Mouse (Mus musculus): Measurements from ENCODE around the gene Ostf1. TPM values are rescaled to one million over a fixed set of nuclear protein-coding genes. Genes with fewer than 3 reads are reported as not detected.

Ostf1 gene
- polyA plus RNA-seq, 1 experiment: 64.4 TPM

DNA sequence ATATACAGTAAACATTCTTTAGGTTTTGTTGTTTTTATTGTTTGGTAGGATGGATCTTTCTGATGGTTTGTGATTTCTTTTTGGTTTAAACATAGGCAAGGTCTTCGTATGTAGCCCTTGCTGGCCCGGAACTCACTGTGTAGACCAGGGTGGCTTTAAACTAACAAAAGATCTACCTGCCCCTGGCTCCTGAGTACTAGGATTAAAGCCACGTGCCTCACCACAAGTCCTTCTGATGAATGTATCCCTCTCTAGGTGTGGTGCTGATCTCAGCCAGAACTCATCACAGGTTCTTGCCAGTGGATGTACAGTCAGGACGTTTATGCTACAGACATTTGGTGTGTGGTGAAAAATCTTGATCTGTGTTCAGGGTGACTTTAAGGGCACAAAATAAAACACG lies 6.3 kb upstream of the Ostf1 start:
- Histone ChIP-seq H3K79me2 (ENCODE audit: control insufficient read depth, insufficient read depth) (no peaks in the 10 kb centered on the region), H3K27me3 (ENCODE audit: control insufficient read depth, insufficient read depth, insufficient read length) (no peaks in the 10 kb centered on the region), H3K4me3 (ENCODE audit: insufficient read depth, poor library complexity, severe bottlenecking) (no peak overlapping the region), H3K79me3 (ENCODE audit: low read depth) (no peaks in the 10 kb centered on the region), H3K36me3 (ENCODE audit: control insufficient read depth, insufficient read depth) (no peaks in the 10 kb centered on the region), H3ac (ENCODE audit: control insufficient read depth, insufficient read length, low read depth) (no peak overlapping the region)
- TF ChIP-seq USF1 (IDR thresholded peaks at IDR 0.05; ENCODE audit: low read depth) (no peak), MYOD1 (IDR thresholded peaks at IDR 0.05; ENCODE audit: control insufficient read depth, insufficient read length, low read depth) (no peak), MAX (IDR thresholded peaks at IDR 0.05) (no peak), FOSL1 (IDR thresholded peaks at IDR 0.05; ENCODE audit: insufficient read depth, low read length, poor library complexity, severe bottlenecking) (no peak), MYOG (IDR thresholded peaks at IDR 0.05; ENCODE audit: control insufficient read depth, extremely low read depth, insufficient read length) (no peak), CTCF (IDR thresholded peaks at IDR 0.05; ENCODE audit: control insufficient read depth, insufficient read depth, insufficient read length) (no peak), CEBPB (IDR thresholded peaks at IDR 0.05; ENCODE audit: low read depth) (no peak)

- H3K4me3 ChIP-seq (ENCODE audit: insufficient read depth, poor library complexity, severe bottlenecking): no peak overlapping the region
- TF ChIP-seq MYOG (IDR thresholded peaks at IDR 0.05; ENCODE audit: control insufficient read depth, extremely low read depth, insufficient read length): no peak
- TF ChIP-seq CEBPB (IDR thresholded peaks at IDR 0.05; ENCODE audit: low read depth): no peak
- TF ChIP-seq FOSL1 (IDR thresholded peaks at IDR 0.05; ENCODE audit: insufficient read depth, low read length, poor library complexity, severe bottlenecking): no peak
- TF ChIP-seq CTCF (IDR thresholded peaks at IDR 0.05; ENCODE audit: control insufficient read depth, insufficient read depth, insufficient read length): no peak
- no peak for TF ChIP-seq MAX (IDR thresholded peaks at IDR 0.05)
- no peak for TF ChIP-seq USF1 (IDR thresholded peaks at IDR 0.05; ENCODE audit: low read depth)
- TF ChIP-seq MYOD1 (IDR thresholded peaks at IDR 0.05; ENCODE audit: control insufficient read depth, insufficient read length, low read depth): no peak
Observed at GRCm38 (mm10) chr19:18632231-18633185, 885 bp upstream of the Ostf1 start.

DNA sequence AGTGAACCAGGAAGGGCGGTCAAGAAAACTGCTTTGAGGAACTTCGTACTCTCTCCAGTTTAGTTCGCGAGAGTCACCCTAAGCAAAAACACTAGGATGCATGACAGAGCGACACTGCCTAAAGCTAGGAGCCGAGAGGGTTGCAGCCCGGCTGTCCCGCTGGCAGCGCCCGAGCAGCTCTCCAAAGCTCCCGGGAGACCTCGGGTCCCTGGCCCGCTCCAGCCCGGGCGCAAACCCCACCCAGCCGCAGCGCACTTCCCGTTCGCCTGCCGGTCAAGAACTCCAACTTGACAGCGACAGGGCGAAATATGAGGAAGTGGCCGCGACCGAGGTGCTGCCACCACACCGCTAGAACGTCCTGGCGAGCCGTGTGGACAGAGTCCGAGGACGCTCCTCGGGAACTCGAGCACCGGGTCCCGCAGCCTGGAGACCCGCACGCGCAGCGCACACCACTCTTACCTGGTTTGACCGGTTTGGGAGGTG lies 421 bp downstream of the Ostf1 start:
- H3K79me3 ChIP-seq (ENCODE audit: low read depth): peaks cover 27% of the 10 kb centered on the region
- H3K36me3 ChIP-seq (ENCODE audit: control insufficient read depth, insufficient read depth): no peaks in the 10 kb centered on the region
- H3K4me3 ChIP-seq (ENCODE audit: insufficient read depth, poor library complexity, severe bottlenecking): peak overlapping the region; percentile 74
- H3K79me2 ChIP-seq (ENCODE audit: control insufficient read depth, insufficient read depth): peaks cover 46% of the 10 kb centered on the region
- TF ChIP-seq USF1 (IDR thresholded peaks at IDR 0.05; ENCODE audit: low read depth): no peak
- TF ChIP-seq CEBPB (IDR thresholded peaks at IDR 0.05; ENCODE audit: low read depth): no peak
- no peak for TF ChIP-seq CTCF (IDR thresholded peaks at IDR 0.05; ENCODE audit: control insufficient read depth, insufficient read depth, insufficient read length)
- no peak for TF ChIP-seq MYOG (IDR thresholded peaks at IDR 0.05; ENCODE audit: control insufficient read depth, extremely low read depth, insufficient read length)
- TF ChIP-seq MAX (IDR thresholded peaks at IDR 0.05): no peak
- no peak for TF ChIP-seq MYOD1 (IDR thresholded peaks at IDR 0.05; ENCODE audit: control insufficient read depth, insufficient read length, low read depth)
- TF ChIP-seq FOSL1 (IDR thresholded peaks at IDR 0.05; ENCODE audit: insufficient read depth, low read length, poor library complexity, severe bottlenecking): no peak
- no peaks in the 10 kb centered on the region for H3K27me3 ChIP-seq (ENCODE audit: control insufficient read depth, insufficient read depth, insufficient read length)
- H3ac ChIP-seq (ENCODE audit: control insufficient read depth, insufficient read length, low read depth): peak overlapping the region; percentile 75

More at GRCm38 (mm10) chr19:18632231-18633185, 885 bp upstream of the Ostf1 start:
- Histone ChIP-seq H3K79me3 (ENCODE audit: low read depth) (peaks cover 18% of the 10 kb centered on the region), H3ac (ENCODE audit: control insufficient read depth, insufficient read length, low read depth) (no peak overlapping the region), H3K79me2 (ENCODE audit: control insufficient read depth, insufficient read depth) (peaks cover 34% of the 10 kb centered on the region), H3K36me3 (ENCODE audit: control insufficient read depth, insufficient read depth) (no peaks in the 10 kb centered on the region), H3K27me3 (ENCODE audit: control insufficient read depth, insufficient read depth, insufficient read length) (no peaks in the 10 kb centered on the region)

DNA sequence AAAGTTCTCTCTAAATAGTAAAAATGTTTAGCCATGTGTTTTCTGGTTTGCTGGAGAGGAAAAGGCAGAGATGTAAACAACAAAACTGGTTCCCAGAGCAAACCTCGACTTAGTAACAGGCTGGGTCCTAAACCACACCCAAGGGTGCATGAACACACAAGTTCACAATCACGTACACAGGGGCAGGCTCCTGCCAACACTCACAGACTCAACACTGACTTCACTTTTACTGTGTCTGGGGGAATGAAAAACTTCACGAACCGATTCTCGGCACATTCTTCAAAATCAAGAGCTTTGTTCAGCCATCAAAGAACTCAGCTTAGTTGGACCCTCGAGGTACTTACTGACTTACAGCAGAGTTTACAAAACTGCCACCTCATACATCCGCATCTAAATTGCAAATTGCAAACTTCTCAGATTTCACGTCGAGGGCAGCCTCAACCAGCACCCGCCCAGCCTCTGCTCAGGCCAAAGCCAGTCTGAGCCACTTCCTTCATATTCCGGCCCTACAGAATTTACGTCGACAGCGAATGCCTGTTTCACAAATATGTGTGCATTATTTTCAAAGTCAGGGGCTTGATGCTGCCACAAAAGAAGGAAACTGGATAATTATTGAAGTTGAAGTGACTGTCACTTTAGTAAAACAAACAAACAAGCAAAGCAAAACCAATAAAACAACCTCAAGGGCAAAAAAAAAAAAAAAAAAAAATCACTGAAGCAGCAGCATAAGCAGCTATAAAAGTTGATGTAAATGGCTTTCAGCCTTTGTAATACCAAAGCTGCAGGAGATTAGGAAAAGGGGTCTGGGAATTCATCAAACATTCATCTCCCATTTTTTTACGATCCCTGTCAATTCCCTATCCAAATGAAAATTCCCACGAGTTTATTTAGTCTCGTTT lies 1.2 kb downstream of the Ostf1 start:
- no peaks in the 10 kb centered on the region for H3K36me3 ChIP-seq (ENCODE audit: control insufficient read depth, insufficient read depth)
- H3ac ChIP-seq (ENCODE audit: control insufficient read depth, insufficient read length, low read depth): no peak overlapping the region
- peak overlapping the region; percentile 74 for H3K4me3 ChIP-seq (ENCODE audit: insufficient read depth, poor library complexity, severe bottlenecking)
- H3K79me3 ChIP-seq (ENCODE audit: low read depth): peaks cover 31% of the 10 kb centered on the region
- peaks cover 53% of the 10 kb centered on the region for H3K79me2 ChIP-seq (ENCODE audit: control insufficient read depth, insufficient read depth)
- TF ChIP-seq MYOD1 (IDR thresholded peaks at IDR 0.05; ENCODE audit: control insufficient read depth, insufficient read length, low read depth) (no peak), CTCF (IDR thresholded peaks at IDR 0.05; ENCODE audit: control insufficient read depth, insufficient read depth, insufficient read length) (no peak), CEBPB (IDR thresholded peaks at IDR 0.05; ENCODE audit: low read depth) (no peak), MYOG (IDR thresholded peaks at IDR 0.05; ENCODE audit: control insufficient read depth, extremely low read depth, insufficient read length) (no peak), MAX (IDR thresholded peaks at IDR 0.05) (no peak), USF1 (IDR thresholded peaks at IDR 0.05; ENCODE audit: low read depth) (no peak), FOSL1 (IDR thresholded peaks at IDR 0.05; ENCODE audit: insufficient read depth, low read length, poor library complexity, severe bottlenecking) (no peak)
- H3K27me3 ChIP-seq (ENCODE audit: control insufficient read depth, insufficient read depth, insufficient read length): no peaks in the 10 kb centered on the region

- Histone ChIP-seq H3K79me3 (ENCODE audit: low read depth) (peaks cover 36% of the 10 kb centered on the region), H3K27me3 (ENCODE audit: control insufficient read depth, insufficient read depth, insufficient read length) (no peaks in the 10 kb centered on the region), H3ac (ENCODE audit: control insufficient read depth, insufficient read length, low read depth) (no peak overlapping the region), H3K4me3 (ENCODE audit: insufficient read depth, poor library complexity, severe bottlenecking) (no peak overlapping the region), H3K79me2 (ENCODE audit: control insufficient read depth, insufficient read depth) (peaks cover 62% of the 10 kb centered on the region), H3K36me3 (ENCODE audit: control insufficient read depth, insufficient read depth) (no peaks in the 10 kb centered on the region)
- no peak for TF ChIP-seq CTCF (IDR thresholded peaks at IDR 0.05; ENCODE audit: control insufficient read depth, insufficient read depth, insufficient read length)
Observed at GRCm38 (mm10) chr19:18629589-18629988, 2.0 kb downstream of the Ostf1 start.
